Mouse (Mus musculus) left cerebral cortex, postnatal 25 days (tissue): ENCODE measurements at regions not wholly inside any gene's neighbourhood (a gene's known extent, or its start where the extent isn't known, plus 50 kb on each side); places are given as distances from the start of the nearest gene placed in this dataset.
"Not testable (repeated sequence)": the region's sequence is repeated elsewhere in the genome, so short reads cannot be mapped to it uniquely, and the experiment has no call there.

ENCODE experiments used
- DNase-seq, 2 experiments: peaks; one replicate each; pipeline ENCODE4 v3.0.0; 2022; ENCODE audit warnings: low spot score in 2 of 2, mixed read lengths in 1 of 2
- intact Hi-C: fragments of 180-260 bp; cut with DNase I; formaldehyde crosslinking; loops from one replicate; pipeline ENCODE4 v1.15.1; 2025

DNA sequence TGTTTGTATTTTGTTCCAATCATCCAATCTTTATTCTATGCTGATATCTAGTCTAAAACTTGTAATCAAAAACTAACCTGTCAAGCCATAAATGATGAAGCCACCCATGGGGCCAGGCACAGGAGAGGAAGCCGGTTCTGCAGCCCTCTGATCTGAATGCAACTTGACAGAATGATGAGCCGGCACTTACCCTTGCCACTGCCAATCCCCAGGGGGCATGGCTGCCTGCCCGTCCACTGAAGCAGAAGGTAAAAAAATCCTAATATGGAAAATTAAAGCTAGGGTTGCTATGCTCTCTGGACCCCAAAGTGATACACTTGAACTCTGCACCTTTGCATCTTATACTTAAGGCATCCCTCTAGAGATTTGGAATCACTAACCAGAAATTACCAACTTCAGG, 461.6 kb downstream of the Tcerg1l start:
- intact Hi-C loops: no loop called here
- no peak for DNase-seq

DNA sequence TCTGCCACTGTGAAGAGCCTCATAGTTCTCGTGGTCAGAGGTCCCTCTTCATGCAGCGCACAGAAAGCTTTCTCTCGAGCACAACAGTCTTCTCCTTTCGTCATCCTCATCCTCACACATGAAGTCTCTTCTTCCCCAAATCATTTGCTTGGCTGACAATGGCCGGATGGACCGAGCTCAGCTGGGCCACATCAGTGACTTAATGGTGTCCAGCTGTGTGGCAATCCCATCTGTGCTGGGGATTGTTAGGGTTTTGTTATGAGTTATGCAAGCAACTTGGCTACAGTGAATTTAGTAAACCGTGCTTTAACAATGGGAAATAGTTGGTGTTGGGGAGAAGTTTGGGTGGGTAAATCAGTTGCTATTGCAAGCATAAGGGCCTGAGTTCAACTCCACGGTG, 458.4 kb downstream of the Tcerg1l start:
- DNase-seq: no peak
- intact Hi-C loops: no loop called here

DNA sequence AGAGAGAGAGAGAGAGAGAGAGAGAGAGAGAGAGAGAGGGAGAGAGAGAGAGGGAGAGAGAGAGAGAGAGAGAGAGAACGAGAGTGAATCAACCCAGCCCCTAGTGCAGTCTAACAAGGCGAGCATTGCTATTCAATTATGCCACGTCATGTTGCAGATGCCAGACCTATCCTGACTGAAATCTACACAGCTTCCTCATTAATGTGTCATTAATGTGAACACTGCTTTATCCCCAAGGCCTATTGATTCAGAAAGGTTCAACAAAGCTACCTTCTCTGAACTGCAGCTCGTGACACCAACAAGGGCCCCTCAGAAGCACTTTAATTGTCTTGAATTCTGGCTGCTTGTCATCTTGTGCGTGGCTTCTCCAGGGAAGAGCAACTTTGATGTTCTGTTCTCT, 457.4 kb downstream of the Tcerg1l start:
- no peak for DNase-seq
- intact Hi-C loops: no loop called here

DNA sequence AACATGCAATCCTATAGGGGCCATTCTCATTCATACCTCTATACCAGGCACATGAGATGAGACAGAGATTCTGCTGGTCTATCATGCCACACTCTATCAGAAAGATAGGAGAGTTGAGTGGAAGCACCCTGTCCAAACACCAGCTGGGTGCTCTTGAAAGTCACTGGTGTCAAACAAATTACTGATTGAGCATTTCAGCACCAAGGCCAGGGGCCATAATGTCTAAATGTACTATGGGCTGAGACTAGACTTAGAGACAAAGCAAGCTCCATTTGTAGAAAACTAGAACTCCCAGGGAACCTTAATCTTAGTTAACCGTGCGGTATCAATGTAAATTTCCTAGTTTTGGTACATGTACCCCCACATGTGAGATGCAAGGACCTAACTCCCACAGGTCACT, 452.5 kb downstream of the Tcerg1l start:
- DNase-seq: no peak

DNA sequence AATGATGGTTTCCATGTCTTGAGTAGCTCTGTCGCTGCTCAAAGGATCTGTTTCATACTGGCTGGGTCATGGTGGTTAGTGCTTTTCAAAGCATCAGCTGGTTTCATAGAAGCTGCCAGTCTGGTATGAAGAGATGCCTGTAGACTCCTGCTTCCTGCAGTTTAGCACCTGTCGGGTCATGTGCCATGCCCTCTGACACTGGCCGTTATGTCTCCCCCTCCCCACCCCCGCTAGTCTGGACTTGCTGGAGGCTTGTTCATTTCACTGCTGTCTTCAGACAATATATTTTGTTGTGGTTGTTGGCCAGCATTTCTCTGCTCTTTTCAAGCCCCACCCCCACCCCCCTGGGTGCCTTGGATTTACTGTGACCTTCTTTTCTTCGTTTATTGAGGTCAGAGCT, 450.1 kb downstream of the Tcerg1l start:
- no peak for DNase-seq
- intact Hi-C loops: no loop called here

More for the DNA sequence above, 452.5 kb downstream of the Tcerg1l start:
- intact Hi-C loops: no loop called here

DNA sequence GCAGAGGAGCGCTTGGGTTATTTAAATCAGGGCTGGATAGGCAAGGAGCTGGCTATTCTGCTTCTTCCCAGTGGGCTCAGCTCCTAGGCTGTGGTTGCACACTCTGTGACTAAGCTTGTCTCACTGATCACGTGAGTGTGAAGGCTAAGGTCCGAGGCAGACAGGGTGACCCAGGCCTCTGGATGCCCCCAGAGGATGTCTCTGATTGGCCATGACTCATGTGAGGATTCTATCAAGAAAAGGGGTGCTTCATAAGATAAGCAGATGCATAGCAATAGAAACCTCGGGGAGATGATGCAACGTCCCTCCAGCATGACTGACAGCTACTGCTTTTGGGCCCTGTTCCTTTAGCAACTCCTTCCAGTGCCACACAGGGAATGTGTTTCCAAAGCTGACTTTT, 440.2 kb downstream of the Tcerg1l start:
- DNase-seq: no peak
- intact Hi-C loops: no loop called here

DNA sequence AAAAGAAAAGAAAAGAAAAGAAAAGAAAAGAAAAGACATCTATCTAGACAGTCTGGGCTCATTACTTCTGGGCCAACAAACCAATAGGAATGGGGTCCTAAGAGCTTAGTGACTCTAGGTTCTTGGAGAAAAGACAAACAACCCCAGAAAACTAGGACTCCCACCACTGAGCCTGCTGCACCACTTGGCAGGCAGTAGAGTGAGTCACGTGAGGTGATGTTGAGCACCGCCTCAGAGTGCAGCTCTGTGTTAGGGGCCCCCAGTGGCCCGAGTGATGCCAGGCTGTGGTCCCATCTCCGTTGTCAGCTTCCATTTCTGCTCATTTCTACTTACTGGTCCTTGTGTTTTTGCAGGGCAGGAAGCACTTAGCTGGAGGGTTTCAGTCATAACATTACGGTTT, 439.7 kb downstream of the Tcerg1l start:
- intact Hi-C loops: no loop called here
- DNase-seq: peak in 1 of 2 experiments; percentile 5

DNA sequence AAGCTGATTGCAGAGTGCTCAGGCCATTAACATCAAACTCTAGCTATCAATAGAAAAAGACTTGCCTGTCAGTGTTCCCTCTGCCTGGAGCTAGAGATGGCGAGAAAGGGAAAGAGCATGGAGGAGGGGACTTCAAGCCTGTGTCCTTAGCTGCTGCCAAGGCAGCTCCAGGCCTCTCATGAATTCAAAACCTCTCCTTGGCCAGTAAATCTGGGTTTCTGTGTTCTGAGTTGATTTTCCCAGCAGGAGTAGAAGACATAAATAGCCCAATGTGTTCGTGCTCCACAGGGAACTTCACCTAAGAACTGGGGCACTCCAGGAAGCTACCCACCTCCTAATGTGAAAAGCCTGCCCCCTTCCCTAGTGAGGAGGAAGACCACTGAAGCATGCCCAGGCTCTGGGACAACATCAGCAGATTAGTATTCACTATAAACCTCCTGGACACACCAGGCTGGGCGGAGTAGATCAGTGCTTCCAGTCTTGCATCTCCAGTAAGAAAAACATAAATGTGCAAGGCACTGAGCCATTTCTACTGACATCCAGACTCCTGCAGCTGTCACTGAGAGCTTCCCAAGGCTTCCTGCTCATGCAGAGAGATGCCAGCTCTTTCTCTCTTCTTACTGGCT, 433.9 kb downstream of the Tcerg1l start:
- peak; percentile 24 to 71 for DNase-seq
- intact Hi-C loops: no loop called here

DNA sequence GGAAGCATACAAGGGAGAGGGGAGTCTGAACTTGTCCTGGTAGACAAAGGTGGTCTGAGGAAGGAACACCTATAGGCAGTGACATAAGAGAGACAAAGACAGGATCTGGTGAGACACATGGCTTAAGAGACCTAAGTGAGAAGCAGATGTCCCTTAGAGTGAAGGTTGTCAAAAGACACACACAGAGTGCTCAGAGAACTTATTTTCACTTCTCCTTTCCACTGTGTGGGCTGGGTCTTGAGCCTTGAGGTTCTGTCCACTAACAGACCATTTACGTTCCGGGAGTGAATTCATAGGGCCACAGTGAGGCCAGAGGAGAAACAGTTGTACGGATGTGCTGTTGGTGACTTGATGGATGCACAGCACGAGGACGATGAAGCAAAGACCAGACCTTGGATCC, 422.8 kb downstream of the Tcerg1l start:
- no peak for DNase-seq
- intact Hi-C loops: loop anchor here (5.0 kb wide), 1 partner anchor 108 kb away; no protein-coding TSS in a partner anchor

DNA sequence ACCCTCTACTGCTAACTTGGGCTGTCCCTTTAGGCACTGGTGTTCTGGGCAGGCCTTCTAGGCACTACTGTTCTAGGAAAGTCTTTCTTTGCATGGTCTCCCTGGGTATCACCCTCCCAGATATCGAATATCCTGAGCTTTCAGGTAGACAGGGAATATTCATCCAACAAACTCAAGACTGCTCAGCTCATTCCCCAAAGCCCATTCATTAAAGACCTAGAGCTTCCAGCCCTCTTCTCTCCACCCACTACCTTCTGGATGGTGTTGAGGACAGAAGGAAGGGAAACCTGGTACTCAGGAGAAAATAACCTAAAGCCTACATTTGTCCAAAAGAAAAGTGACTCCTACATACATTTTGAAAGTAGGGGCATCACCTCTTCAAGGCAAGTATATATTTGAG, 420.0 kb downstream of the Tcerg1l start:
- peak in 1 of 2 experiments; percentile 47 for DNase-seq
- intact Hi-C loops: loop anchor here (5.0 kb wide), 1 partner anchor 105 kb away; no protein-coding TSS in a partner anchor

DNA sequence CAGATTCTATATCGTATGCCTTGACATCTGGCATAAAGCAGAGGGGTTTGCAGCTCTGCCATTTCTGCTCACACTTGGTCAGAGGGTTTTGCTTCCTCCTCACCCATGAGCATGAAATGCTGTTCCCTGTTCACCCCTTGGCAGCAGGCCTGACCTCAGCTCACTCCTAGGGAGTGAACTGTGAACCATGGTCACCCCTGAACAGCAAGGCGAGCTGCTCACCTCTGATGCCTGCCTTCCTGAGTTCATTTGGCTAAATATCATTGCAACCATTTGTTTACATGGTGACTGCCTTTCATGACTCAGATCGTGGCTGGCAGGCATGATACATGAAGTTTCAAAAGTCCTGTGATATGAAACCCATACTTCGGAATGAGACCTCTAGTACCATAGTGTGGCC, 418.2 kb downstream of the Tcerg1l start:
- intact Hi-C loops: loop anchor here (5.0 kb wide), 1 partner anchor 103 kb away; no protein-coding TSS in a partner anchor
- no peak for DNase-seq

DNA sequence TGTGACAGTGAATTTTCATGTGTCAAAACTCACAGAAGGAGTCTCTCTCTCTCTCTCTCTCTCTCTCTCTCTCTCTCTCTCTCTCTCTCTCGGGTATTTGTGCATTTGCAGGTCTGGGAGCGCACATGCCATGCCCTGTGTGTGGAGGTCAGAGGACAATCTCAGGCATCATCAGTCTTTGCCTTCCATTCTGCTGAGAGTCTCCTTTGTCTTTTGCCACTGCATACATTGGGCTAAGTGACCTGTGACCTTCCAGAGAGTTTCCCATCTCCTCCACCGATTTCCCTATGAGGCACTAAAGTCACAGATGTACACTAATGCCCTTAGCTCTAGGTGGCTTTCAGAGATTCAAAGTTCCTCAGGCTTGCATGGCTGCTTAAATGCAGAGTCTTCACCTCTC, 391.7 kb downstream of the Tcerg1l start:
- intact Hi-C loops: loop anchor here (5.0 kb wide), 1 partner anchor 191 kb away; no protein-coding TSS in a partner anchor
- DNase-seq: no peak

DNA sequence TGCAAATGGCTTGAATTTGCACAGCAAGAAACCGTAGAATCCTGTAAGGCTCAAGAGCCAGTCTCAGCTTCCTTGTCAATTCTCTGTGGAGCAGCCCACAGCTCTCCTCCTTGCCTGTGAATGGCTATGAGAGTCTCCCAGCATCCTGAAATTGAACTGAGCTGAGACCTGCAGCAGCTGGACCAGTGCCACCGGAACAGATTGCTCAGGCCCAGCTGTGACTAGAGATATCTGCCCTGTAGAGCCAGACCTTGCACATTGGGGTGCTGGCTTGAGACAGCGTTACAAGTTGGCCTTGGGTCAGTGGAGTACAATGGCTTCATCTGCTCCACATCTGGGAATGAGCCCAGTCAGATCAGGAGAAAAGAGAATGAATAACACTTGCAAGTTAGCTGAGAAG, 390.6 kb downstream of the Tcerg1l start:
- peak in 1 of 2 experiments; percentile 22 for DNase-seq
- intact Hi-C loops: loop anchor here (5.0 kb wide), 1 partner anchor 190 kb away; no protein-coding TSS in a partner anchor

DNA sequence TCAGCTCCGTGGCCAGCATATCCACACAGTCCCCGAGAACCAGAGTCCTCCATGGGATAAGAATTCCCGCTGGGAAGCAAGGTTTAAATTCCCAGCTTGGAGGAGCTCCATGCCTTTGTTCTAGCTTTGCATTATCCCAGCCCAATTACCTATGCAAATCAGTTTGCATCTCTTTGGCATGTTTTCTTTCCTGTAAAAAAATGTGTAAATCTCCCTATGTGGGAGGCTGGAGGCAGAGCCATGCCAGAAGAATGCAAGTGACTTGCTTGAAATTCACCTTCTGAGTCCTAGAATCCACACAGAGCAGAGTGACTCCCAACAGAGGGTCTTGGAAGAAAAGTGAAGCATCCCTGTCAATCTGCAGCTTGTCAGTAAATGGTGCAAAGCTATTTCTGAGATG, 388.9 kb downstream of the Tcerg1l start:
- intact Hi-C loops: loop anchor here (5.0 kb wide), 1 partner anchor 189 kb away; no protein-coding TSS in a partner anchor
- DNase-seq: peak in 1 of 2 experiments; percentile 69

DNA sequence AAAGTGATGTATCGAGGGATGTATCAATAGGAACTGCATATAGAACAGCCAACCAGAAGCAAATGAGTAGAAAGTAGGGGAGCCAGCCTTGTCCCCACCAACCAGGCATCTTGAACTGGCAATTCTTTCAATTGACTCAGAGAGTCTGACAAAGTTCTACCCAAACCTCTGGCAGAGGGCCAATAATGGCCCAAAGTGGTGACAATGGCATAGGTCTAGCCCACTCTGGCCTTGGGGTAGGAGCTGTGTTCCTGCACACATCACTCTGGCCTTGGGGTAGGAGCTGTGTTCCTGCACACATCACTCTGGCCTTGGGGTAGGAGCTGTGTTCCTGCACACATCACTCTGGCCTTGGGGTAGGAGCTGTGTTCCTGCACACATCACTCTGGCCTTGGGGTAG, 373.5 kb downstream of the Tcerg1l start:
- intact Hi-C loops, DNase-seq: not testable (repeated sequence)

DNA sequence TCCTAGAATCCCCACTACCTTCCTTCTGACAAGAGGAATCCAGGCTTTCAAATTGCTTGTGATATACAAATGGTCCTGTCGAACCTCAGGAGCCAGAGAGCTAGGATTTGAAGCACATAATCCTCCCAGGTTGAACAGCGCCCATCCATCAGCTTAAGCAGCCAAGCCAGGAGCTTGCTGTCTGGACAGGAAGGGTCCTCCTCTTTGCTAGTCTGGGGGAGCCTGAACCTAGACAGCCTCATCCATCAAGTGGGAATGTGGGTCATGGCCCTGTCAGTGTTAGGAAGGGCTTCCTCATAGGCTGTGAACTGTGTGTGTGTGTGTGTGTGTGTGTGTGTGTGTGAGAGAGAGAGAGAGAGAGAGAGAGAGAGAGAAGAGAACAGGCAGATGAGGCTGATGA, 345.8 kb downstream of the Tcerg1l start:
- intact Hi-C loops: loop anchor here (2.0 kb wide), 1 partner anchor 35 kb away; no protein-coding TSS in a partner anchor
- no peak for DNase-seq

DNA sequence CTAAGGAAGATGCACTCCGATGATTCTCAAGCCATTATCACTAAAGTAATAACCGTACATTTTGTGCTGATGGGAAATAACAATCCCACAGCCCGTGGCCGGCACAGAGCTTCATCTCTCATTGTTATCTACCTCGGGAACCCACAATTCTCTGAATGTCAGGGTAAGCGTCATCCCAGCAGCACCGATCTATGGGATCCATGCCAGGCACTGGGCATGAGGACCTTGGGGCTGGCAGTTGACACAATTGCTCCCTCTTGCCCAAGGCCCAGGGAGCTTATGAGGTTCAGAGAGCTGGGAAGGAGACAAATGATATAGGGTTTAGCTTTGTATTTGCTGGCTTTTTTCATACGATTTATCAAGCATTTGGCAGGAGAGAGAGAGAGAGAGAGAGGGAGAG, 342.8 kb downstream of the Tcerg1l start:
- intact Hi-C loops: no loop called here
- no peak for DNase-seq

DNA sequence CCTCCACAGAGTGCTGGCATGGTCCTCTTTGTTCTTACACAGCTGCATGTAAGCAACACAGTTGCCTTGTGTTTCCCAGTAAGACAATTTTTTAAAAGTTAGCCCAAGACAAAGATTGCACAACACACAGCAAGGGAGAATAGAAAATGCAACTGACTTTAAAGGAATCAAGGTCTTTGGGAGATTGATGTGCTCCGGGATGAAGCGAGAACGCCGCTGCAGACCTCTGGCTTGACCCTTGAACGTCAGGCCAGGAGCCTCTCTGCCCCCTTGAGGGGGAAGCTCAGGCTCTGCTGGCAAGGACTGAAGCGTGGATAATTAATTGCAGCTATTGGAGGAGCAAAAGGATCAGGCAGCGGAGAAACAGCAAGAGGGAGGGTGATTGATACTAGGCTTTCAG, 336.4 kb downstream of the Tcerg1l start:
- no peak for DNase-seq
- intact Hi-C loops: no loop called here

DNA sequence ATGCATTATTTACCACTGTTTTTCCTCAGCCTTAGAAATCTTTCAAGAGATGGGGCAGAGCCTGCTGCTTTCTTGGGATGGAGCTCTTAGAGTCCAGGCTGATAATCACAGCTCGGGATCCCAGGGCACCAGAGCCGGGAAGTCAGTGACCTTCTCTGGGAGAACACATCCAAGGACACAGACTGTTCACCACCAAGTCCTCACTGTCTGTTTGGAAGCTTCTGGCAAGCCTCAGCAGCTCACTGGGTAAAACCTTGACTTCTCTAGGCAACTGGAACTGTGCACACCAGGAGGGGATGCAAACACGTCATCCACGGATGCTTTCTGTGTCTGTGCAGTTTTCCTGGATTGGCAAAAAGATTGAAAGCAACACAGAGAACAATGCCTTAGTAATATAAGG, 330.6 kb downstream of the Tcerg1l start:
- intact Hi-C loops: no loop called here
- no peak for DNase-seq

DNA sequence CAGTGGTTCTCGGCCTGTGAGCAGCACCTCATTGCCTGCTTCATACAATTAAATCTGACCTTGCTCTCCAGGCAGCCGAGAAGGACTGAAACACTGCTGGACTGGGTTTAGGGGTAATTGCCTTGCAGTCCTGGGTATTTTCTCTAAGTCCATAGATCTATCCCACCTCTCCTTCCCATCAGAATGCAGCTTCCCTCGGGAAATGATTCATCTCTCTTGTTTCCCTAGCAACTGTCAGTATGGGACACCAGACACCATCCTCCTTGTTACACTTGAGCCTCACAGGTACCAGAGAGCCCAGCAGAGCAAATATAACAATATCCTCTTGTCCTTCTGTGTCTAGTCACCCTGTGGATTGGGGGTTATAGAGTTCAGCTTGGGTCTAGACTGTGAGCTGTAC, 322.3 kb downstream of the Tcerg1l start:
- intact Hi-C loops: no loop called here

DNA sequence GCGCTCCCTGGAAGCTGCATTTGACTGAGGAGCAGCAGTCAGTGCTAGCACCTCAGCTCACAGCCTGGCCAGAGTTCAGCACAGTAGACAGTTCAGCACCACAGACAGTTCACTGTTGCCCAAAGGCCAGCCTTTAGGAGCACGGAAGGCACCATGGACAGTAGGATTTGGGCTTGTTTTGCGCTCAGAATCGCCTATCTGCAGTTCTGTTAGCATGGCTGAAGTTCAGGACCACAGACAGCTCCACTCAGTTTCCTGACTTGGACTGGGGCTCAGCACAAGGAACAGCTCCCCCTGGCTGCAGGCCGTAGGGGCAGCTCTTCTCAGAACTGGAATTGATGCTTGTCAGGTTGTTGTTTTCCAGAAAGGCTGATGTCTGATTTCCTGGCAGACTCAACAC, 313.6 kb downstream of the Tcerg1l start:
- intact Hi-C loops: loop anchor here (1.0 to 5.0 kb wide), 3 partner anchors 107 to 606 kb away; no protein-coding TSS in a partner anchor
- peak; percentile 20 to 55 for DNase-seq

More for the DNA sequence above, 322.3 kb downstream of the Tcerg1l start:
- DNase-seq: peak in 1 of 2 experiments; percentile 4
